Mouse (Mus musculus) ES-E14 (cell line): ENCODE measurements around the gene Ptpn23.

Experiments
- CHD2 ChIP-seq: IDR thresholded peaks from 2 replicates; pipeline ENCODE4 v1.6.1; 2014; ENCODE audit warnings: mild to moderate bottlenecking, low read depth, low read length, inconsistent platforms
- HCFC1 ChIP-seq: IDR thresholded peaks from 2 replicates; pipeline ENCODE4 v1.6.1; 2012; ENCODE audit warnings: low read length, inconsistent platforms, borderline replicate concordance; ENCODE audit not compliant: insufficient read depth
- MAFK ChIP-seq: IDR thresholded peaks from 2 replicates; pipeline ENCODE4 v1.6.1; 2014; ENCODE audit warnings: mild to moderate bottlenecking, low read depth, low read length, inconsistent platforms; ENCODE audit not compliant: insufficient read depth
- ZC3H11A ChIP-seq: IDR thresholded peaks from 2 replicates; pipeline ENCODE4 v1.6.1; 2012; ENCODE audit warnings: low read depth, mild to moderate bottlenecking, inconsistent platforms, low read length, borderline replicate concordance
- ZNF384 ChIP-seq: IDR thresholded peaks from 2 replicates; pipeline ENCODE4 v1.6.1; 2012; ENCODE audit warnings: low read depth, low read length, inconsistent platforms

- TF ChIP-seq ZC3H11A = no peak
- no peak for TF ChIP-seq MAFK
- no peak for TF ChIP-seq CHD2
- no peak for TF ChIP-seq ZNF384
- TF ChIP-seq HCFC1 = no peak
Observed at GRCm38 (mm10) chr9:110452523-110452922, 44.5 kb upstream of the Ptpn23 start.
